Mouse (Mus musculus) left cerebral cortex, adult 18-20 months (tissue): ENCODE results near the gene Ctsa. TPM values are rescaled to one million over a fixed set of nuclear protein-coding genes. Genes with fewer than 3 reads are reported as not detected.
"Not testable (repeated sequence)": the region's sequence is repeated elsewhere in the genome, so short reads cannot be mapped to it uniquely, and the experiment has no call there.

ENCODE experiments used
- DNase-seq, 2 experiments: peaks; one replicate each; pipeline ENCODE4 v3.0.0; 2021 to 2022; ENCODE audit warnings: low spot score in 2 of 2, mixed read lengths in 1 of 2
- total RNA-seq, 2 experiments: library from RNA; stranded (reverse); gene quantifications; 2 replicates each; pipeline ENCODE4 v1.2.3; 2021

Ctsa gene
- total RNA-seq, 2 experiments from 2014 or later = 93.1 to 93.6 TPM

GRCm38 (mm10) chr2:164874239-164874769 is 41.6 kb downstream of the Ctsa start:
- DNase-seq = no peak

DNA sequence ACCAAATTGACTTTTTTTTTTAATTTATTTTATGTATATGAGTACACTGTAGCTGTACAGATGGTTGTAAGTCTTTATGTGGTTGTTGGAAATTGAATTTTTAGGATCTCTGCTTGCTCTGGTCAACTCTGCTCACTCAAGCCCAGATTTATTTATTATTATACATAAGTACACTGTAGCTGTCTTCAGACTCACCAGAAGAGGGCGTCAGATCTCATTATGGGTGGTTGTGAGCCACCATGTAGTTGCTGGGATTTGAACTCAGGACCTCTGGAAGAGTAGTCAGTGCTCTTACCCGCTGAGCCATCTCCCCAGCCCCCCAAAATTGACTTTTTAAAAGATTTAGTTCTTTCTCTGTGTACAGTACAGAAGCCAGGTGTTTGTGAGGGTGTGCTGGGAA is 43.0 kb downstream of the Ctsa start:
- DNase-seq = not testable (repeated sequence)

DNA sequence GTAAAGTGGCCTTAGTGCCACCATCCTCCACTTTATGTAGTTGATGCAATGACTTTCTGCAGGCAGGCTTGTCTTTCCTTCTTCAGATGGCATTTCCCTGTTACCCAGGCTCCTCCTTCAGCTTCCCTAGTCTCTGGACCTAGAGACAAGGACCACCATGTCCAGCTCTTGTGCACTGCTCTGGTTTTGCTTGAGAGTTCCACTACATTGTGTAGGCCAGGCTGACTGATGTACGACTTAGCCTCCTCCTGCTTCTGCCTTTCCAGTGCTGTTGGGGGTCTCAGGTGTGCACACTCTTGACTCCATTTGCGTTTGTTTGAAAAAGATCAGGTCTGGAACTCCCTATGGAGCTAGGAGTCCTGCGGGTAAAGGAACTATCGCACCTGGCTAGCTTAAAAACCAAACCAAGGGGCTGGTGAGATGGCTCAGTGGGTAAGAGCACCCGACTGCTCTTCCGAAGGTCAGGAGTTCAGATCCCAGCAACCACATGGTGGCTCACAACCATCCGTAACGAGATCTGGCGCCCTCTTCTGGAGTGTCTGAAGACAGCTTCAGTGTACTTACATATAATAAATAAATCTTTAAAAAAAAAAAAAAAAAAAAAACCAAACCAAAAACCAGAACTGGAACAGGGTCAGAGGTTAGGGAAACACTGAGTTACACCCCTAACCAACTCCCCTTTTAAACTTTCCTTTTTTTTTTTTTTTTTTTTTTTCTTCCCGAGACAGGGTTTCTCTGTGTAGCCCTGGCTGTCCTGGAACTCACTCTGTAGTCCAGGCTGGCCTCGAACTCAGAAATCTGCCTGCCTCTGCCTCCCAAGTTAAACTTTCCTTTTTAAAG is 44.9 kb downstream of the Ctsa start:
- DNase-seq = not testable (repeated sequence)

DNA sequence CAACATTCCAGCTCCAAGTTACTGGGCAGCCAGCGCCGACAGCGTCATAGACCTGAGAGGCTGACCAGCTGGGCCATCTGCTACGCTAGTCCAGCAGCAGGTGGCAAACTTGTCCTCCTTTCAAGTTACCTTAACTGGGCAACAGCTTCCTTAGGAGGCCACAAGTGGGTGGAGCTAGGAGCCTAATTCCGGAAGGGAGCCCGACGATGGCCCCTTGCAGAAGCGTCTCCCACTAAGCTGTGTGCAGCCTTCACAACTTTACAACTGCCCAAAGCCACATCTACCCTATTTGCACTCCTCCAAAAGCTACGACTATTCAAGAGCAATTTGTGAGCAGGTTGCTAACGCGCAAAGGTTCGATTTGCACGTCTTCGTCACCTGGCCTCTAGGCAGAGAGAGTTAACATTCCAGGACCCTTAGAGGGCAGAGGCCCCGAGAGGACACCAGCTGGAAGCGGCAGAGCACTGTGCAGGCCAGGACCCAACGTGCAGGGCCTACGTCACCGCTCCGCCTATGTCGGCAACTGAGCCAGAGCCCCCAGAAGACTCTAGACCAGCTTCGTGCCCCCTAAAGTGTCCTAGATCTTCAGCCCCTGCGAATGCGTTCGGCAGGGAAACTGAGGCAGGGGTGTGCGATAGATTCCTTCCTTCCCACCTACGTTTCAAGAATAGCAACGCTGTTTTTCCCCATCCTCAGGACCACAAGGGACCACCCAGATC is 46.0 kb downstream of the Ctsa start:
- DNase-seq = peak in 1 of 2 experiments; percentile 34

DNA sequence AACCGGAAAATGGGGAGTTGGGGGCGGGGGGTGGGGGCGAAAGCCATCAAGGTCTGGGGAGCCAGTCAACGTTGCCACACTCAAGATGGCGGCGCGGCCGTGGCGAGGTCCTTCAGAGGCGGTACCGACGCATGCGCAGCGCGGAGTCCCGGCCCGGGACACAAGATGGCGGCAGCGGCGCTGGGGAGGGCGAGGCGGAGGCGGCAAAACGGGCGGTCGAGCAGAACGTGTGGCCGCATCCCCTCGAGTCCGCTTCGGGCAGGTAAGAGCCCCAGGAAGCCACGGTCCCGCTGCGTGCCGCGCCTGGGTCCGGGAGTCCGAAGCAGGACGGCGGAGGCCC is 46.5 kb downstream of the Ctsa start, which contains the start of gene Pcif1:
Gene Pcif1, plus strand, starts transcription at position 77 of the 340 bp plus-strand sequence.
- peak; percentile 88 to 92 for DNase-seq

DNA sequence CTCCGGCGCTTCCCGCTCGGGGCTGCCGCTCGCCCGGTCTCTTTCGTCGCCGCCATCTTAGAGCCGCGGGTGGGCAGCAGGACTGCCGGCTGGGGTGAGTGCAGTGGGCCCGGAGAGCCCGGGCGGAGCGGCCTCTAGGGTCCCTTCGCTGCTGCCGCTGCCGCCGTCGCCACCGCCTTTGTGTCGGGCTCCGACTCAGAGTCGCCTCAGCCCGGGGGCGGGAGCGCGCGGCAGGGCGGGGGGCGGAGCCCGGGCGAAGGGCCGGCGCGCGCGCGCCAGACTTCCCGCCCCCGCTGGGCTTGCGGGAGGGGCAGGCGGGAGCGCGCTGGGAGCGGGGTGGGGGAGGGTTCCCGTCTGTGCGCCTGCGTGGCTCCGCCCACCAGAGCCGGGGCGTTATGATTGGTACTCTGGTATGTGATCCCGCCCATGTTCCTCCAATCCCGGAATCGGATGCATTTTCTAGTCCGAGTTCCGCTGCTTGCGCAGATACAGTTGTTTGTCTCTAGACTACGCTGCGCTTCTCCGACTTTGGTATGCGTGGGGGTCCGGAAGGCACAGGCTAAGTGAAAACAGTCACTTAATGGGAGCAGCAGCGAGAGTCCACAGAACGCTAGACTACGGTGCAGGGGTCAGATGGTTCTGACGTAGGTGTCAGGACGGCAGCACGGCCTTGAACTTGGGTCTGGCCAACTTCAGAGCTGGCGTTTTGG is 47.0 kb downstream of the Ctsa start:
- peak; percentile 92 to 94 for DNase-seq

- no peak for DNase-seq
Observed at GRCm38 (mm10) chr2:164882619-164883018, 49.9 kb downstream of the Ctsa start.

DNA sequence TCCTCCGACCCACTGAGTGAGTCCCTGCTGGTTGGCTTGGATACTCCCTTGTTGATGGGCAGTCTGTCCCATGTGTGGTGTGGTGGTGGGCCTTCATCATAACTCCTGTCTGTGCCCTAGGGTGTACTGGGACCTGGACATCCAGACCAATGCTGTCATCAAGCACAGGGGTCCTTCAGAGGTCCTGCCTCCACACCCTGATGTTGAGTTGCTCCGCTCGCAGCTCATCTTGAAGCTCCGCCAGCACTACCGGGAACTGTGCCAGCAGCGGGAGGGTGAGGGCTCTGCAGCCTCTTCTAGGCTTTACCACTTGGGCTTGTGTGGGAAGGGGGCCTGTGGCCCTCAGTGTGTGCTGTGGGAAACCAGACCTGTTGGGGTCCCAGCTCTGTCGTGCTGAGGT is 53.1 kb downstream of the Ctsa start:
- peak; percentile 89 to 90 for DNase-seq

DNA sequence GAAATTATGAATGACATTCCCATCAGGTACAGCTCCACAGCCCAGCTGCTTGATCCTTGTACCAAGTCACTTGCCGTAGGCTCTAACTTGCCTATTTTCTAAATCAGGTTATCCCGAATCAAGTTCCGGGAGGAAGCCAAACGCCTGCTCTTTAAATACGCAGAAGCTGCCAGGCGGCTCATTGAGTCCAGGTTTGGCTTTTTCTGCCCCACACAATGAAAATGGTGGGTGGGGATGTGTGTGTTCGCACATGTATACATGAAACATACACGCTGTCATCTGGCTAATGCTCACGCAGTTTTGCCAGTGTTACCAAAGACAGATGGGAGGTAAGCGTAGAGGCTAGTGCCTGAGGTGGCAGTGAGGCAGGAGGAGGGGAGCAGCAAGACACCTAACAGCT is 53.9 kb downstream of the Ctsa start:
- DNase-seq = no peak

GRCm38 (mm10) chr2:164888996-164889395 is 56.3 kb downstream of the Ctsa start:
- peak in 1 of 2 experiments; percentile 1 for DNase-seq

GRCm38 (mm10) chr2:164889960-164890359 is 57.3 kb downstream of the Ctsa start:
- DNase-seq = peak in 1 of 2 experiments; percentile 0

Other genes starting within 250 kb of the Ctsa start
- gene Wfdc6a, start 247.4 kb upstream of the Ctsa start, total RNA-seq = not detected
- not detected for gene Eppin, start 239.3 kb upstream of the Ctsa start, total RNA-seq
- not detected for gene Wfdc6b, start 219.4 kb upstream of the Ctsa start, total RNA-seq
- gene Wfdc8, start 219.2 kb upstream of the Ctsa start, total RNA-seq = not detected
- not detected for gene Wfdc16, start 194.1 kb upstream of the Ctsa start, total RNA-seq
- gene Wfdc10, start 176.8 kb upstream of the Ctsa start, total RNA-seq = not detected
- gene Wfdc9, start 176.3 kb upstream of the Ctsa start, total RNA-seq = not detected
- not detected for gene Wfdc11, start 158.8 kb upstream of the Ctsa start, total RNA-seq
- gene Wfdc13, start 147.8 kb upstream of the Ctsa start, total RNA-seq = not detected
- gene Spint4, start 134.4 kb upstream of the Ctsa start, total RNA-seq = not detected
- gene Spint5, start 117.6 kb upstream of the Ctsa start, total RNA-seq = not detected
- 1 to 10 TPM; 1.3 to 1.5 TPM for gene Wfdc3, start 86.9 kb upstream of the Ctsa start, total RNA-seq
- gene Dnttip1, start 86.9 kb upstream of the Ctsa start, total RNA-seq = 10 to 100 TPM; 34.5 to 37.5 TPM
- gene Ube2c, start 63.0 kb upstream of the Ctsa start, total RNA-seq = not detected
- 1 to 10 TPM; 1.7 TPM for gene Tnnc2, start 52.9 kb upstream of the Ctsa start, total RNA-seq
- gene Snx21, start 47.0 kb upstream of the Ctsa start, total RNA-seq = 10 to 100 TPM; 52.9 to 57.0 TPM
- 10 to 100 TPM; 25.5 to 26.1 TPM for gene Acot8, start 28.0 kb upstream of the Ctsa start, total RNA-seq
- 10 to 100 TPM; 10.1 to 10.2 TPM for gene Zswim3, start 27.8 kb upstream of the Ctsa start, total RNA-seq
- 10 to 100 TPM; 23.2 to 25.2 TPM for gene Zswim1, start 10.2 kb upstream of the Ctsa start, total RNA-seq
- not detected for gene Spata25, start 4.3 kb upstream of the Ctsa start, total RNA-seq
- gene Neurl2, start 583 bp downstream of the Ctsa start, total RNA-seq = 1 to 10 TPM; 3.1 TPM
- gene Pltp, start 24.8 kb downstream of the Ctsa start, total RNA-seq = 10 to 100 TPM; 90.7 to 93.5 TPM
- gene Pcif1, start 46.4 kb downstream of the Ctsa start, total RNA-seq = 10 to 100 TPM; 40.6 to 46.1 TPM
- gene Zfp335, start 78.9 kb downstream of the Ctsa start, total RNA-seq = 10 to 100 TPM; 25.0 to 25.1 TPM
- gene Mmp9, start 107.9 kb downstream of the Ctsa start, total RNA-seq = 1 to 10 TPM; 2.0 to 2.1 TPM
- 100 to 1,000 TPM; 538 to 565 TPM for gene Slc12a5, start 127.9 kb downstream of the Ctsa start, total RNA-seq
- gene Ncoa5, start 202.0 kb downstream of the Ctsa start, total RNA-seq = 10 to 100 TPM; 53.4 to 56.8 TPM
- gene Cd40, start 222.8 kb downstream of the Ctsa start, total RNA-seq = under 1 TPM; 0.44 to 0.80 TPM